Mouse (Mus musculus): ENCODE data around the gene Hp.

Gene Hp

DNA sequence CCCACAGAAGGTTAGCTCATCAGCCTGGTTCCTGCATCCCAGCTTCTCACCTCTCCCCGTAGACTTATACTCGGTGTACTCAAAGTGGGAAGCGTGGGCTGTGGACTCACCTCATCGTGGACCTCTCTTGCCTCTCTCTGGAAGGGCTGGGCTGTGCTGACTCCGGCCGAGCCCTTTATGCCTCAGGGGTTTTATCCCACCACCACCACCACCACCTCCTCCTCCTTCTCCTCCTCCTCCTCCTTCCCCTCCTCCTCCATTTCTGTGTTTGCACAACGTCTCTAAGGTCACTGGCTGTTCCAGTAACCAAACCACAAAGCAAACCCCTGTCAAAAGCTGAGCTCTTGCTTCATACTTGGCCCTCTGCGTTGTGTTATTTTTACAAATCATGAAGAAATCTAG is at the start of gene Hp:
TSS of gene Hp (minus strand) at position 273 of the 402 bp plus-strand sequence.
- in situ Hi-C loops (cut with MboI, MseI), result no loop called here

DNA sequence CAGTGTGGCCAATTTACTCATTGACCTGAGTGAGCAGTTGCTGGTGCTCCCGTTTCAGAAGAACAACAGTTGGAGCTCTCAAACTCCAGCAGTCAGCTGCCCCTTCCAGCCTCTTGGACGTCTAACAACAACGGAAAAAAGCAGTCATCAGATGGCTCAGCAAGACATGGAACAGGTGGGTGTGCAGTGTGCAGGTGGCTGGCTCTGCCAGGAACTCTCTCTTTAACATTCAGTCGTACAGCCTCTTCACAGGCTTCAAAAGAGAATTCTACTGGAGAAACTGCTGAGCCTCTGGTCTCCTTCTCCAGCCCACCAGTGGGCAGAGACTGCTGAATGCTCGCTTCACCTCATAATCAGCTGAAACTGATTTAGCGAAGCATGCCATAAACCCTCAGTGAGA is 49.7 kb upstream of the Hp start:
- in situ Hi-C loops (cut with MboI, MseI), result no loop called here

DNA sequence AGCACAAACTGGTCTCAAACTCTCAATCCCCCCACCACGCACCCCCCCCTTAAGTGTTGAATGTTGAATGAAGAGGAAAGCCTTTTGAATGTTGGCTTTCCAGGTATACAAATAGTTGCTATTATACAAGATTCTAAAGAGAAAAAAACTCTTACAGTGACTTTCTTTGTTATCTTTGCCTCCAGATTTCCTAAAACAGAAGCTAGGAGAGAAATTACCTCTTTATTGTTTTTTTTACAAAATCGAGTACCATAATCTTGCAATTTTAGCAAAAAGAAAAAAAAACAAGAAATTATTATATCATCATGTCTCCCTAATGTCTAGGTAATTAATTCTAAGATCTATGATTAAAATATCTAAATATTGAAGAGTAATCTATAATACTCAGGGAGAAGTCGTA is 36.6 kb upstream of the Hp start:
- in situ Hi-C loops (cut with MboI, MseI), result no loop called here

DNA sequence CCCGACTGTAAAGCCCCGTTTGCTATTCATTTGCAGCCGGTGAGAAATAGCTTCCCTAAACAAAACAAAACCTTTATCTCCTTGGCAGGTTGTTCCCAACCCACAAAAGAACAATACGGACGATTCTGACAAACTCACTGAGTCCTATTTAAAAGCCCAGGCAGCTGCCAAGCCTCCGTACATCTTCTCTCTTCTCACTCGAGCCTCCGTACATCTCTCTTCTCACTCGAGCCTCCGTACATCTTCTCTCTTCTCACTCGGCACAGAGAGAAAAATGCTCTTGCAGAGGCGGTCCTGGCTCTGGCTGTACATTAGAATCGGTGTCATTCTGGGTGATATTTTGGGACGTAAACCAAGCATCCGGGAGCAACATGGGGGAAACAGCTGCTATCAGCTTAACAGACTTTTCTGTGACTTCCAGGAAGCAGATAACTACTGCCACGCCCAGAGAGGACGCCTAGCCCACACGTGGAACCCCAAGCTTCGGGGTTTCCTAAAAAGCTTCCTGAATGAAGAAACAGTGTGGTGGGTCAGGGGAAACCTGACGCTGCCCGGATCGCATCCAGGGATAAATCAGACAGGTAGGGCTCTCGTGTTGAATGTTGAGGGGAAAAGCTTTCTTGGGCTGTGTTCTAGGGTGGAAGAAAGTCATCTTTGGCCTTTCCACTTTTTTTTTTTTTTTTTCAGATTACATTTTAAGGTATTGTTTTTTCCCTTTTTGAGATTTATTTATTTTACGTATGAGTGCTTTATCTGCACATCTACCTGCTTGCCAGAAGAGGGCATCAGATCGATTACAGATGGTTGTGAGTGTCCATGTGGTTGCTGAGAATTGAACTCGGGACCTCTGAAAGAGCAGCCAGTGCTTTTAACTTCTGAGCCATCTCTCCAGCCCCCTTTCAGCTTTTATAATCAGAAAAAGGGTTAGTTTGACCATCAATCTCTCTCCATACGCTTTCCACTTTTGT is 35.6 kb upstream of the Hp start, which contains the start of gene Pkd1l3:
TSS of gene Pkd1l3 (plus strand) at position 275 of the 968 bp plus-strand sequence.
- in situ Hi-C loops (cut with MboI, MseI), result loop anchor here (5.0 kb wide), 1 partner anchor 73 kb away; no protein-coding TSS in a partner anchor

DNA sequence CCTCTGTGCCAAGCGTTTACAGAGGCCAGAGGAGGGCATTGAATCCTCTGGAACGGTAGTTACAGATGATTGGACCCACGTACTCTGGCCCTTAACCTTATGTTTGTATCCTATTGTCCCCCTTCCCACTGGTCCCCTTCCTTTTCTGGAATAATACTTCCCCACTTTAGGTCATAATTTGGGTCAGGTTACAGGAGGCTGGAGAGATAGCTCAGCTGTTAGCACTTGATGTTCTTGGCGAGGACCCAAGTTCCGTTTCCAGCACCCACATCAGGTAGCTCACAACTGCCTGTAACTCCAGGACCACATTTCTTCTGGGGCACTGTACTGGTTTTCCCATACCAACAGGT is 30.2 kb upstream of the Hp start:
- in situ Hi-C loops (cut with MboI, MseI), result loop anchor here (5.0 kb wide), 1 partner anchor 42 kb away; the partner anchor contains the start of genes Dhx38 and Txnl4b

DNA sequence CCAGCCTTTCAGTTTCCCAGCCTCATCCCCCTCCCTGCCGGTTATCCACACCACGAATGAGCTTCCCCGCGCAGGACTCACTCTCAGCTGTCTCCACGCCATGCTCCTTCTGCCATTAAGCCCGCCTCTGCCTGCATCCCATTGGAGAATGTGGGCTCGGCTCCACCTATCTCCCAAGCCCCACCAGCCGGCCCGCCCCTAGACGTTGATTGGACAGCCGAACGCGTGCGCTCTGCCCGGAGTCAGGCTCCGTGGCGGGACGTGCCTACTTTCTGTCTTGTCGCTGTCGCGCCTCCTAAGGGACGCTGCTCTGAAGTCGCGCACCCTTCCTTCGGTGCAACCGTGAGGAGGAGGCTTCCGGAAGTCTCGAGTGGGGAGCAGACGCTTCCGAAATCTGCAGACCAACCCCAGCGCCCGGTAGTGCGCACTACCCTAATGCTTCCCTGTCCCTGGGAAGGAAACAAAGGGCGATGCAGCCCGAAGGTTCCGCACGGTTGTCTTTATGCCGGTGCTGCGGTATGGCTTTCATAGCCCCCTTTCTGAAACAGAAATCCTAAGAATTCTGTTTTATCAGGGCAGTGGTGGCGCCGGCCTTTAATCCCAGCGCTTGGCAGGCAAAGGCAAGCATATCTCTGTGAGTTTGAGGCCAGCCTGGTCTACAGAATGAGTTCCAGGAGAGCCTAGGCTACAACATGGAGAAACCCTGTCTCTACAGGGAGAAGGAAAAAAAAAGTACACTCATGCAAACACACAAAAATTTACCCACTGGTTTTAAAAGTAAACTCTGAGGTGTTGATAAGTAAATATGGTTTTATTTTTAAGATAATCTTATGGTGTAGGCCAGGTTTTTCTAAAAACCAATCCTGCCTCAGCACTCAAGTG is 29.5 kb upstream of the Hp start, which contains the start of gene Dhodh:
TSS of gene Dhodh (minus strand) at position 403 of the 882 bp plus-strand sequence.
- in situ Hi-C loops (cut with MboI, MseI), result loop anchor here (5.0 kb wide), 1 partner anchor 41 kb away; the partner anchor contains the start of genes Dhx38 and Txnl4b

DNA sequence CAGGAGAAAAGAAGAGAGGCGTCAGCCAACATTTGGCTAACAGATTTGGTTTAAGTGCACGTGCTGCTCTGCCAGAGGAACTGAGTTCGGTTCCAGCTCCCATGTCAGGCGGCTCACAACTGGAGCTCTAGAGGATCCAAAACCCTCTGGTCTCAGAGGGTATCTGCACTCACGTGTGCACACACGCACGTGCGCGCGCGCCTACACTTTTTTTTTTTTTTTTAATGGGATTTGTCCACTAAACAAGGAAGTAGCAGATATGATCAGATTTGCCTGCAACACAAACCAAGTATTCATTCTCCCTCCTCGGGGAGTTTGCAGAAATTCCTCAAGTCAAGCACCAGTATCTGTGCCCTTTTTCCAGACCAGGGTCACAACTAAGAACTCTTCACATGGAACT is 28.7 kb upstream of the Hp start:
- in situ Hi-C loops (cut with MboI, MseI), result loop anchor here (5.0 kb wide), 1 partner anchor 40 kb away; the partner anchor contains the start of genes Dhx38 and Txnl4b

DNA sequence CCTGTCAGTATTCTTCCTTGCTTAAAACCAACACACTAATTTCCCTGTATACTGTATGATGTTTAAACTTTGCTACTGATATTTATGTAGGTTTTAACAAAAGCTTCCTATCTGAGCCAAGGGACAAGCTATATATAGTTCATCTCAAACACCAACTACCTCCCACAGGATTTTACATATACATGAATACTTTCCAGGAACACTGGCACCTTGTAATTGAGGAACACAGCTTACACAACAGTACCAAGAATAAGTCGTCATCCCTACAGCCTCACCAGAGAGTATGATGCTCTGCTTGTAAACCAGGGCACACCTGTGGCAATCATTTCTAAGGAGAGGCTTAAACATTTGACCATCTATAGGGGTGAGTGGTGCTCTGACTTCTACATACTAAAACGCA is 27.8 kb upstream of the Hp start:
- in situ Hi-C loops (cut with MboI, MseI), result loop anchor here (5.0 kb wide), 1 partner anchor 39 kb away; the partner anchor contains the start of genes Dhx38 and Txnl4b

DNA sequence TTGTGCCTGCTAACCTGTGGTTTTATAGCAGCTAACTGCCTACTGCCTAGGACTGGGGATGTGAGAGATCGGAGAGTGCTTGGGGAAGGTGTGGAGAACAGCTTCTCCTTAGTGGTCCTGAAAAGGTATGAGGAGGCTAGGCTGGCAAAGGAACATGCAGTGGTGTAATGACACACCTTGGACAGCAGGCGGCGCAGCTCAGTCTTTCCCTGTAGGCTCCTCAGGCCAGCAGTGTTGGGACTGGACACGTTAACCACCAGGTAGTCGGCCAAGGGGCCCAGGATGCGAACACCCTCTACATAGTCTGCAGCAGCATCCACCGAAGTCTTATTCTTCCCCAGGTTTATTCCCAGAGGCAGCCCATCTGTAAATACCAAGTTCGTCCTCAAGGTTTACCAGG is 16.9 kb upstream of the Hp start:
- in situ Hi-C loops (cut with MboI, MseI), result no loop called here

DNA sequence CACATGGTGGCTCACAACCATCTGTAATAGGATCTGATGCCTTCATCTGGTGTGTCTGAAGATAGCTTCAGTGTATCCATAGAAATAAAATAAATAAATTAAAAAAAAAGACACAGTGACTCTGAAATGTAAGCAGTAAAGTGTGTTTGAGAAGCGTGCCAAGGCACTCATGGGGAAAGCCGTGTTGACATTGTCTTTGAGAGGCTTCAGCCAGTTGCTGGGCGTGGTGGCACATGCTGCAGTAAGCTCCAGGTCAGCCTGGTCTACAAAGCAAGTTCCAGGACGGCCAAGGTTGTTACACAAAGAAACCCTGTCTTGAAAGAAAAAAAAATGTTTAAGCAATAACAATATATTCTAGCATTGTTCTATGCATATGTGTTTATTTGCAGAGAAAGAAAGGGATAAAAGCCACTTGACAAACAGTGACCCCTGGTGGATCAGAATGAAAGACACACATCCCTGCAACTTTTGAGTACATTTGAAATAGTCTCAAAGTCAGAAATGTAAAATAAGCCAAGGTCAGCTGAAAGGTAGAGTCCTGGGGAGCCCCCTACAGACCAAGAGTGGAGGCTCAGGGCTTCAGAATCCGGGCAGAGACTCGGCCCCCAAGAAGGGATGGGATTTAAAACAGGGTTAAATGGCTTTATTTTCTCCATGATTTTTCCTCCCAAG is 14.3 kb upstream of the Hp start:
- in situ Hi-C loops (cut with MboI, MseI), result no loop called here

DNA sequence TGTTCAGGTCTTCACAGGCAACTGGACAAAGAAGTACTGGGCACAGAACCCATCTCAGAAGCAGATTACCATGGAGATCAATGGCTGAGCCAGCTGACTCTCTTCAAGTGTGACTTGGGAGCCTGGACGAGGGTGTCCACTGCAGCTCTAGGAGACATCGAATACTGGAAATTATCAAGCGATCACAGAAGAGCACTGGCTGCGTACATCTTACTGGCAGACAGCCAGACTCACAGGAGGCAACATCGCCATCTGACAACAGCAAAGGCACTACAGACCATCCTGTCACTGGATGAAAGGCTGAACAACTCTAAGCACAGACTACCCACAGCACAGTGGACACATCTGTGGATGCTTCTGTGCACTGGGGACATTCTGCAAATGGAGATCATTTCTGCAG is 13.2 kb upstream of the Hp start:
- in situ Hi-C loops (cut with MboI, MseI), result no loop called here

DNA sequence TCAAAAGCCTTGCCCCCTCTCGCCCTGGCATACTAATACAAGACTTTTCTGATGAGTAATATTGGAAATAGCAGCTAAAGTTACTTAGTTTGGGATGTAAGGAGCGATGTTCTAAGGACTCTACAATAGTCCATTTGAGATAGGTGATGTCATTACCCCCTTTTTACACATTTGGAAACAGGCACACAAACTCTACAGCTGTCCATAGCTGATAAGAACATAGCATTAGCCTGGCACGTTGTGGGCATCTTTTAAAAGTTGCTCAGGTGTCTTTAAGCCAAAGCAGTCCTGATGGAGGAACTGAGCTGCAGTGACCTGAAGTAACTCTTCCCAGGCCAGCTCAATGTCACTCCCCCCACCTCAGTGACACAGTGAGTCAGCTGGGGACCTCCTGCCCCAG is 12.4 kb upstream of the Hp start:
- in situ Hi-C loops (cut with MboI, MseI), result no loop called here

DNA sequence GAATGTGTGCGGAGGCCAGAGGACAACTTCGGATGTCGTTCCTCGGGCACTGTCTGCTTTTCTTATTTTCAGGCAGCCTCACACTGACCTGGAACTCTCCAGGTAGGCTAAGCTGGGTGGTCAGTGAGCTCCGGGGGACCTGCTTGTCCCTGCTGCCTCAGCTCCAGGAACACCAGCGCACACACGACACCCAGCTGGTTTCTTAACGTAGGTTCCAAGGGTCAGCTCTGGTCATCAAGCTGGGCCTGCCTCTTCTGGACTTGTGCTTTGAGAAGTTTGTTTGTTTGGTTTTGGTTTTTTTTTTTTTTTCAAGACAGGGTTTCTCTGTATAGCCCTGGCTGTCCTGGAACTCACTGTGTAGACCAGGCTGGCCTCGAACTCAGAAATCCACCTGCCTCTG is 11.9 kb upstream of the Hp start:
- in situ Hi-C loops (cut with MboI, MseI), result no loop called here

DNA sequence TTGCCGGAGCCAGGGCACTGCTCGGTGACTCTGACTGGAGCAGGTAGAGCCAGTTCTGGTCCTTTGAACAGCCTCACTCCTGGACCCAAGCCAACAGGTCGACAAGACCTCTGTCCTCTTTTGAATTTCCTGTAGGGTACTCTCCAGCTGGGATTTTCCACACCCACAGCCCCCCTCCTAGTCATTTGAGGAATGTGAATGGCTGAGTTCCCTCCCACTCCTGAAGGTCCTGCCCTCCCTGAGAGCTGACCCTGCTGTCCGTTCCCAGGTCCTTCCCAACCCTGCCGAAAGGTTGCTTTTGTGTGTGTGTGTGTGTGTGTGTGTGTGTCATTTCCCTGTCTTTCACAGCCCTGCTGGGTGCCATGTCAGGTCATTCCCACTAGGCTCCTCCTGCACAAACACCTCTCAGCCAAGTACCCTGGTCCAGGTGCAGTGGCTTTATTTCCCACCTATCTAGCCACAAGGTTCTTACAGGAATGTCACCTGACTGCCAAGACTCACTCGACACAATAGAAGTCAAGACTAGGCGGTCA is 8.1 kb upstream of the Hp start:
- in situ Hi-C loops (cut with MboI, MseI), result no loop called here

DNA sequence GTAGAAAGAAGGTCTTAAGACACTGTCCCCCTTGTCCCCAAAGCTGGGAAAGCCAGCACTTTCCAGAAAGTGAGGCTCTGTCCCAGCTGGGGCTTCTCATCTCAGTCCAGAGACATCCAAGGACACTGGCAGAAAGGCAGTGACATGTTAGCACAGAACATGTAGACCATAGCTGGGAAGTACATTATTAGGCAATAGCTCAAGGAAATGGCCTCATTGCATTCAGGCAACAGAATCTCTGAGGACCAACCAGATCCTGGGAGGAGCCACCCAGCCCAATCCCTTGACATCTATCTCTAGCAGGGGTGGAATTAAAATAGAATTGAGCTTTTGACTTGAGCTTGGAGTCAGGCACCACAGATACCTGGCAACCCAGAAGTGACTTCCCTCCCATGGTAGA is 6.7 kb upstream of the Hp start:
- in situ Hi-C loops (cut with MboI, MseI), result no loop called here

DNA sequence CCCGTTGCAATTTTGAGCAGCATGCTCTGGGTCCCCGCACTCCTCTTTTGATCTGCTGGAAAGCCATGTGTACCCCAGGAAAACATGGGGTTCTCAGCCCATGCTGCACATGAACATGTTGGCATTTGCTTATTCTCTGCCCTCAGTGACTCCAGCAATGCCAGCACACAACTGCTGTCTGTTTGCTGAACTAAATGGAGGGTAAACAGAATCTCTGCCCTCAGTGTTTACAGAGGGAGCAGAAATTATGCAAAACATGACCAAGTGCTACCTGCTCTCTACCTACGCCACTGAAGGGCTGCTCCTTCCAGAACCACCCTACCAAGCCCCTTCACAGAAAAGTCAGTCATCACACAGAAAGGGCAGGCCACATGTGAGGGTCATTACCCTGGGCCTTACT is 5.9 kb upstream of the Hp start:
- in situ Hi-C loops (cut with MboI, MseI), result no loop called here

DNA sequence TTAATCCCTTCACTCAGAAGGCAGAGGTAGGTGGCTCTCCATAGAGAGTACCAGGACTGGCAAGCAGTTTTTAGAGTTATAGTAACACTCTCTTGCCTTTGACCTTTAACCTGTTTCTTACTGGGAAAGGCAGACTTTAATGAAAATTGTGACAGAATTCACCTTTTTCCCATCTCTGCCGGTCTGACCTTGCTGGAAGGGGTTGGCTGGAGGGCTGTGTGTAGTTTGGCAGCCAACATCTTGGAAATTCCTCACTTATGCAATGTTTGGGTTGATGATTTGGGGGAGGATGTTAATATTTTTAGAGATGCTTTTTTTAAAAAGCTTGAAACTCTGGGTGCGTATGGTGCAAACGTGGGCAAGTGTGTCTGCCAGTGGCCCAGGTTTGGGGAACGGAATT is 5.3 kb upstream of the Hp start:
- in situ Hi-C loops (cut with MboI, MseI), result no loop called here

DNA sequence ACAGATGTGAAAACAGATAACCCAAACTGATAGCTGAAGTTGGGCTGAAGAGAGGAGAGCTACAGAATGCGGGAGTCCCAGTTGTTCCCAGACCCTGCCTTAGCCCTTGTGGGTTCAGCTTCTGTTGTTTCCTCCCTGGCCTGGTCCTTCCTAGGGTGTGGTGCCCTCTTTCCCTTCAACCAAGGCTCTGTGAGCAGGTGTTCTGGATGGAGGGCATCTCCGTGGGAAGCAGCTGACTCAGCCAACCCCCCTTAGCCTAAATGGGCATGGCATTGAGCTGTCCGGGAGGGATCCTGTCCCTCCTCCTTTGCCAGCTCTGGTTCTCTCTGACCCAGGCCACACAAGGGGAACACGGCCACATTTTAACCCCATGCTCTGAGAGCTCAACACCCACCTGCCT is 2.7 kb downstream of the Hp start:
- in situ Hi-C loops (cut with MboI, MseI), result no loop called here

DNA sequence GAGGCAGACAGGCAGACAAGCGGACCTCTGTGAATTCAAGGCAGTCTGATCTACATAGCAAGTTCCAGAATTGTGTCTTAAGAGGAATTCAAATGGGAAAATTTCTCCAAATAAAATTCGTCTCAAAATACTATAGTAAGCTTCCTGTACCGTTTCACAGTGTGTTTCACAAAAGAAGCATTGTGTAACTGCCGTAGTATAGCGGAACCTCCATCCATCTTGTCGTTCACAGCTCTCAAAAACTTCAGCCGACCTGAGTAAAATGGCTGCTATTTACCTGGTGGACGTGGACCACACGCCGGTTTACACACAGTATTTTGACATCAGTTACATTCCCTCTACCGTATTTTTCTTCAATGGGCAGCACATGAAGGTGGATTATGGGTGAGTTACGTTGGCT is 7.8 kb downstream of the Hp start:
- in situ Hi-C loops (cut with MboI, MseI), result loop anchor here (25.0 kb wide), 1 partner anchor 1984 kb away; the partner anchor contains the start of gene Psmd7

DNA sequence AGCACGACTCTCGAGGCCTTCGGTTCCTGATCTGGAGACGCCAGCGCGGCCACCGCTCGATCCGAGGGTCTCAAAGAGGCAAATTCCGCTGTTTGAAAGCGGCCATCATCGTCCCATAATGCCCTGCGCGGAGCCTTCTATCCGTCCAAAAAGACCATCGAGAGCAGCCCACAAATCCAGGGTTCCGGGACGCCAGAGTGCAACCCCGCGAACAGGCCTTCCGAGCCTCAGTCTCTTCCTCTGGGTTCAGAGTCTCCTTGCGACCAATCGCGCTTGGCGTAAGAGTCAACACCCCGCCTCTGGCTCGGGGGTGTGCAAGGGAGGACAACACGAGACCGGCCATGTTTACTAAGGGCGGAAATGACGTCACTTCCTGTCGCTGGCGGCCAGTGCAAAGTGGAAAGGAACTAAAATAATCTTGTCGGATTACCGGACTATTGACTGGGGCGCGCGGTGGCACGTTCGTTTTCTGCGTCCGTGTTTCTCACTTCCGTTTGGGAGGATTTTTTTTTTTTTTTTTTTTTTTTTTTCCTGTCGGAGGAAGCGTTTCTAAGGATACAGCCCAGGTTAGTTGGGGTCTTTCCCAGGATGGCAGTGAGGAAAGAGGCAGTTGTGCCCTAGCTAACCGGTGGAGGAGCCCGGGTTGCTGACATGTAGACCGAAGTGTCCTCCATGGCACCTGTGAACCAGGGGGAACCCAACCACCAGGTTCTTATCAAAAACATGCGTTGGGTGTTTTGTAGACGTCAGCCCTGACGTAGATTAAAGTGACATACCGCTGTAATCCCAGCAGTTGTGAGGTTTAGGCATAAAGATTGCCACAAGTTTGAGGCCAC is 13.3 kb downstream of the Hp start, which contains the start of the genes Dhx38 and Txnl4b:
TSS of gene Dhx38 (minus strand) at position 364 of the 836 bp plus-strand sequence.
TSS of gene Txnl4b (plus strand) at position 395 of the 836 bp plus-strand sequence.
- in situ Hi-C loops (cut with MboI, MseI), result loop anchor here (5.0 to 25.0 kb wide), 2 partner anchors 42 to 1978 kb away; partner anchors contain the start of genes Dhodh and Psmd7

All from T-helper 1 cell (primary cell).